Mouse (Mus musculus): ENCODE data around the gene Nxf1. TPM values are rescaled to one million over a fixed set of nuclear protein-coding genes. Genes with fewer than 3 reads are reported as not detected.

Nxf1 gene
- polyA plus RNA-seq, 1 experiment from 2014 or later: 192 TPM

DNA sequence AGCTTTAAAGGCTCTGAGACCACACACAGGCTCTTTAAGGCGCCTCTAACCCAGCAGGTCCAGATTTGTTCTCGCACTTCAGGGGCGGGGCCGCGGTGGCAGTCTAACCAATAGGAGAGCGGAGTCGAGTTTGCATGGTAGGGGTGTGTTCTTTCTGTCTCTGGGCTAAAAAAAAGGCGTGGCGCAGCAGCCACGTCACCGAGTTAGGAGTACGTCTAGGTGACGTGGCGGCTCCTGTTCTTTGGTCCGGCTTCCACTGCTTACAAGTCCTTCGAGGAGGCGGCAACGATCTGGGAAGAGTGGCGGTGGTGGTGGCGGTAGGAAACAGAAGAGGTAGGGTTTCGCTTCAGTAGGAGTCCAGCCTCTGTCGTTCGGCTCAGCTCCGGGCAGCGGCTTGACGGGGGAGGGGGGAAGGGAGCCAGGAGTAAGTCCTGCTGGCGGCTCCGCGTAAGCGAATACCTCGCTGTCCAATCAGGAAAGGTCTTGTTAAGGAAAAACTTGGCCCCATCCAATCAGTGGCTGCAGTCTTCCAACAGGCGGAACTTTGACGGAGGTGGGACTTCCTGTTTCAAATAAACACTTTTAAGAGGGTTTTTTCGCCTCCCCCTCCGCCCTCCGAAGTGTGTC lies 15.5 kb upstream of the Nxf1 start, which contains the start of gene Stx5a:
TSS of gene Stx5a (plus strand) at position 171 of the 627 bp plus-strand sequence.
- 0% methylated on average over 36 of the region's 36 CpGs for WGBS
- Histone ChIP-seq H3K36me3 (peaks cover 67% of the 10 kb centered on the region), H3K4me3 (replicated peaks) (peak within 1 kb of the TSS; percentile 66), H3K4me2 (replicated peaks) (peak within 1 kb of the TSS; percentile 88), H3K27ac (replicated peaks) (peak within 1 kb of the TSS; percentile 99), H3K9ac (peak within 1 kb of the TSS; percentile 80), H3K27me3 (no peaks in the 10 kb centered on the region), H3K4me1 (peaks cover 22% of the 10 kb centered on the region), H3K9me3 (replicated peaks) (no peaks in the 10 kb centered on the region)
- ATAC-seq (ENCODE audit: insufficient number of reproducible peaks, low FRiP score, low TSS enrichment, low read depth): peak; percentile 98

DNA sequence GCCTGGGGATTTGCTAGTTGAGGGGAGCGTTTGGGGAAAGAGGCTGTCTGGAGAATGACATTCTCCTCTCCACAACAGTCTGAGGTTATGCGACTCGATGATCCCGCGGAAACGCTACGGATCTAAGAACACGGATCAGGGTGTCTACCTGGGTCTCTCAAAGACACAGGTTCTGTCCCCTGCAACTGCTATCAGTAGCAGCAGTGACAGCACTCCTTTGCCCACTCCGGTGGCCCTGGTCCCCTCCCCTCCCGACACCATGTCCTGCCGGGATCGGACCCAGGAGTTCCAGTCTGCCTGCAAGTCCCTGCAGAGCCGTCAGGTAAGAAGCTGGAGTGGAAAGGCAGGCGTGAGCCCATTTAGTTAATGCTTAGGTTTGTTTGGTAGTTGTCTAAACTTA lies 14.7 kb upstream of the Nxf1 start:
- Histone ChIP-seq H3K9me3 (replicated peaks) (no peaks in the 10 kb centered on the region), H3K4me1 (peaks cover 22% of the 10 kb centered on the region), H3K36me3 (peaks cover 73% of the 10 kb centered on the region), H3K9ac (peak overlapping the region; percentile 80), H3K4me2 (replicated peaks) (peak overlapping the region; percentile 88), H3K4me3 (replicated peaks) (peak overlapping the region; percentile 66), H3K27ac (replicated peaks) (peak overlapping the region; percentile 99), H3K27me3 (no peaks in the 10 kb centered on the region)
- 15% methylated on average over 14 of the region's 14 CpGs for WGBS
- no peak for ATAC-seq (ENCODE audit: insufficient number of reproducible peaks, low FRiP score, low TSS enrichment, low read depth)

DNA sequence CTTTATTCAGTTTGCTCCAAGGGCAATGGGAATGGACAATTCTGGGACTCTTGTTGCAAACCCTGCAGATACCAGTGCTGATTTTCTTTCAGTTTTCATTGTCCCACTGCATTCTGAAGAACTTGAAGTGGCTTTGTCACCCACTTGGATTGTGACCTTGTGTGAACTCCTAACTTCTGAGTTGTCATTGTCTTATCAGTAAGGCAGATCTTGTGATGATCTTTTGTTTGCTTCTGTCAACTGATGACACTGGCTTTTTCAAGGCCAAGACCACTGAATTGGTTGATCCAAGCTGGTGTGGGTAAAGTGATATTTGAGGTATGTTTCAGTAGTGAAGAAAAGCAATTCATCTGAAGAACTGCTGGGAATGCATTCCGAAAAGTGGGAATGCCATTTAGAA lies 11.5 kb upstream of the Nxf1 start:
- Histone ChIP-seq H3K27ac (replicated peaks) (no peak overlapping the region), H3K4me2 (replicated peaks) (no peak overlapping the region), H3K36me3 (peaks cover 80% of the 10 kb centered on the region), H3K9me3 (replicated peaks) (no peaks in the 10 kb centered on the region), H3K9ac (no peak overlapping the region), H3K4me3 (replicated peaks) (no peak overlapping the region), H3K4me1 (peaks cover 22% of the 10 kb centered on the region), H3K27me3 (no peaks in the 10 kb centered on the region)
- WGBS: 96% methylated on average over 1 of the region's 1 CpGs
- ATAC-seq (ENCODE audit: insufficient number of reproducible peaks, low FRiP score, low TSS enrichment, low read depth): no peak

DNA sequence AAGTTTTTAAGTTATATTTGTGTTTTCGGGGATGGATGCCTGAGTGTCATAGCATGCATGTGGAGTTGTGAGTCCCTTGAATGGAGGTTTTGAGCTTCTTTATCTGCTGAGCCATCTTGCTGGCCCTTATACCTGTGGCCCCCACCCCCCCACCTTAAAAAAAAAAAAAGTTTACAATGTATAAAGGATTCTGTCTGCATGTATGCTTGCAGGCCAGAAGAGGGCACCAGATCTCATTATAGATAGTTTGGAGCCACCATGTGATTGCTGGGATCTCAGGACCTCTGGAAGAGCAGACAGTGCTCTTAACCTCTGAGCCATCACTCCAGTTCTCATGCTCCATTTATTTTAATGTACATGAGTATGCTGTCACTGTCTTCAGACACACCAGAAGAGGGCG lies 9.5 kb upstream of the Nxf1 start:
- Histone ChIP-seq H3K4me3 (replicated peaks) (no peak overlapping the region), H3K27ac (replicated peaks) (no peak overlapping the region), H3K4me2 (replicated peaks) (no peak overlapping the region), H3K4me1 (peaks cover 11% of the 10 kb centered on the region), H3K9me3 (replicated peaks) (no peaks in the 10 kb centered on the region), H3K9ac (no peak overlapping the region), H3K27me3 (no peaks in the 10 kb centered on the region), H3K36me3 (peaks cover 95% of the 10 kb centered on the region)
- no peak for ATAC-seq (ENCODE audit: insufficient number of reproducible peaks, low FRiP score, low TSS enrichment, low read depth)
- WGBS: 78% methylated on average over 2 of the region's 2 CpGs

DNA sequence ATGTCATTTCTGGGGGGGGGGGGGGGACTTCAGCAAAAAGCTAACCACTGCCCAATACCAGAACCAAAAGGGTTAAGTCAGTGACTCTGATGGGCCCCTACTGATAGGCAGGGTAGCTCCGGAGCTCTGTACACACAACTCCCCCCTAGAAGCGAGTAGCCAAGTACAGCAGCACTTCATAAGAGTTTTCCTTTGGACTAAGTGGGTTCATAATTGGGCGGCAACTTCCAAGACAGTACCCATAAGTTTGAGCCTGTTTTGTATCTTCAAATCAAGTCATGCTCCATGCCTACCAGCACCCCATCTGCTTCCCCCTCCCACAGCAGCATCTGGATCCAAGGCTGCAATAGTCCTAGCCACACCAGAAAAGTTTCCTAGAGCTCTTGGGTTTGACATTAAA lies 1.2 kb upstream of the Nxf1 start:
- 74% methylated on average over 3 of the region's 3 CpGs for WGBS
- H3K4me2 ChIP-seq (replicated peaks): peak overlapping the region; percentile 56
- H3K27ac ChIP-seq (replicated peaks): 0 out of 2 replicates have a peak overlapping the region, but pooled peaks have one; percentile 92
- H3K4me3 ChIP-seq (replicated peaks): peak overlapping the region; percentile 92; the same call in 1 of the 2 replicates
- H3K9ac ChIP-seq: no peak overlapping the region
- peaks cover 20% of the 10 kb centered on the region for H3K4me1 ChIP-seq
- ATAC-seq (ENCODE audit: insufficient number of reproducible peaks, low FRiP score, low TSS enrichment, low read depth): no peak
- no peaks in the 10 kb centered on the region for H3K9me3 ChIP-seq (replicated peaks)
- H3K27me3 ChIP-seq: no peaks in the 10 kb centered on the region
- H3K36me3 ChIP-seq: peaks cover 39% of the 10 kb centered on the region

DNA sequence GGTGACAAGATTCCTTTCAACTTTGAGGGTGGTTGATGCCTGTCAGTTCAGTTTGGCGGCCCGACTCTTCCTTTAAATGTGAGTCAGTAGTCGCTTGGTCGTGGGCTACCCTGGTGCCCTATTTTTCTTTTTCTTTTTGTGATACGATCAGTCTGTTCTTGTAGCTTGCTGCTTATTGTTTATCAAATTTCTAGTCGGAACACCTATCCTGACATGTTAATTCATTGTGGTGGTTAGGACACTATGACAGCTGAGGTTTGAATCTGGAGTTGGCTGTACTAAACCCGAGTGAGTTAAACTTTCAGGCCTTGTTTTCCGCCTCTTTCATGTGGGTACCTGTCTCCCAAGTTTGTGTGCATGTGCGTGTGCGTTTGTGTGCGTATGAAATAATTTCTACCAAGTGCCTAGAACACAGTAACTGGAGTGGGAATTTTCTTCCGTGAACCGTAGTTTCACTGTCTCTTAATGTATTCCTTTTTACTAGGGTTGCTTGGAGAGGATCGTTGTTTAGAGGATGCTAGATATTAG lies 662 bp downstream of the Nxf1 start:
- Histone ChIP-seq H3K4me1 (peaks cover 20% of the 10 kb centered on the region), H3K27me3 (no peaks in the 10 kb centered on the region), H3K9me3 (replicated peaks) (no peaks in the 10 kb centered on the region), H3K9ac (peak overlapping the region; percentile 96), H3K36me3 (peaks cover 28% of the 10 kb centered on the region), H3K4me2 (replicated peaks) (peak overlapping the region; percentile 56), H3K4me3 (replicated peaks) (peak overlapping the region; percentile 92), H3K27ac (replicated peaks) (peak overlapping the region; percentile 92)
- WGBS: 1% methylated on average over 14 of the region's 14 CpGs
- no peak for ATAC-seq (ENCODE audit: insufficient number of reproducible peaks, low FRiP score, low TSS enrichment, low read depth)

DNA sequence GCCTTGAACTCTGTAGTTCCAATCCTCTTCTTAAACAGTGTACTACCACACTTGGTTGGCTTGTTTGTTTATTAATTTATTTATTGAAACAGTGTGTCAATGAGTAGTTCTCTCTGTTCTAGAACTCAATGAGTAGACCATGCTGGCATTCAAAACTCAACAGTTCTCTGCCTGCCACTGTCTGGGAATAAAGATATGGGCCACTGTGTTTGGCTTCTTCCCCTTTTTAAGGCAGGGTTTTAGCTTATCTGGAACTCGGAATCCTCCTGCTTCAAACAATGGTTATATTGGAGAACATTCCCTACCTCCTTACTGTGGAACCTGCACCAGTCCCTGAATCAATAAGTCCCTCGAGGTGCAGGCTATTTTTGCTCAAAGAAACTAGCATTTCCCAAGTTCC lies 2.0 kb downstream of the Nxf1 start:
- no peaks in the 10 kb centered on the region for H3K27me3 ChIP-seq
- H3K9ac ChIP-seq: no peak overlapping the region
- WGBS: 89% methylated on average over 2 of the region's 2 CpGs
- ATAC-seq (ENCODE audit: insufficient number of reproducible peaks, low FRiP score, low TSS enrichment, low read depth): no peak
- peaks cover 20% of the 10 kb centered on the region for H3K4me1 ChIP-seq
- no peak overlapping the region for H3K27ac ChIP-seq (replicated peaks)
- H3K4me2 ChIP-seq (replicated peaks): 0 out of 2 replicates have a peak overlapping the region, but pooled peaks have one; percentile 56
- H3K36me3 ChIP-seq: peaks cover 28% of the 10 kb centered on the region
- no peak overlapping the region for H3K4me3 ChIP-seq (replicated peaks)
- H3K9me3 ChIP-seq (replicated peaks): no peaks in the 10 kb centered on the region

DNA sequence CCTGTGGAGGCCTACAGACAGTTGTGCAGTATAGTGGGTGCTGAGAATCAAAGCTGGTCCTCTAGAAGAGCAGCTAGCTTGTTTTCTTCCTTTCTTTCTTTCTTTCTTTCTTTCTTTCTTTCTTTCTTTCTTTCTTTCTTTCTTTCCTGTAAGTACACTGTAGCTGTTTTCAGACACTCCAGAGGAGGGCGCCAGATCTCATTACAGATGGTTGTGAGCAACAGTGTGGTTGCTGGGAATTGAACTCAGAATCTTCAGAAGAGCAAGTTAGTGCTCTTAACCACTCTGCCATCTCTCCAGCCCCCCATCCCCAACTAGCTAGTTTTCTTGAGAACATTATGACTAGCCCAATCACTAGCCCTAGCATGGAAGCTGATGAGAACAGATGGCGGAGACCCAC lies 3.9 kb downstream of the Nxf1 start:
- H3K4me1 ChIP-seq: peaks cover 12% of the 10 kb centered on the region
- ATAC-seq (ENCODE audit: insufficient number of reproducible peaks, low FRiP score, low TSS enrichment, low read depth): no peak
- H3K9ac ChIP-seq: no peak overlapping the region
- H3K27me3 ChIP-seq: no peaks in the 10 kb centered on the region
- peaks cover 37% of the 10 kb centered on the region for H3K36me3 ChIP-seq
- WGBS: 93% methylated on average over 2 of the region's 2 CpGs
- H3K27ac ChIP-seq (replicated peaks): no peak overlapping the region
- H3K4me3 ChIP-seq (replicated peaks): no peak overlapping the region
- no peaks in the 10 kb centered on the region for H3K9me3 ChIP-seq (replicated peaks)
- H3K4me2 ChIP-seq (replicated peaks): no peak overlapping the region

DNA sequence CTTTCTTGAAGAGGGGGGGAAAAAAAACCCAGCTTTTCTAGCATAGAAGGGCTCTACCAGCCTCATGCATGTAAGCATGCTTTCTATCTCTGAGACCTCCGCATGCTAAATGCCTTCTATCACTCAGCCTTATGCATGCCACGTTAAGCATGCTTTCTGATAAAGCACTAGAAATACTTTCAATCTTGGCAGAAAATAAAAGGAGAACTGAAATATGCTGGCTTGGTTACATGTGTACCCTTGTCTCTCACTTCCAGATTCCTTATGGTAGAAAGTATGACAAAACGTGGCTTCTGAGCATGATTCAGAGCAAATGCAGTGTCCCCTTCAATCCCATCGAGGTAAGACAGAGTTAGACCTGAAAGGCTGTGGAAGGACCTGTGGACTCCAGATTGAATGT lies 6.4 kb downstream of the Nxf1 start:
- no peak for ATAC-seq (ENCODE audit: insufficient number of reproducible peaks, low FRiP score, low TSS enrichment, low read depth)
- H3K27me3 ChIP-seq: no peaks in the 10 kb centered on the region
- H3K4me1 ChIP-seq: peaks cover 1% of the 10 kb centered on the region
- H3K9me3 ChIP-seq (replicated peaks): no peaks in the 10 kb centered on the region
- no peak overlapping the region for H3K27ac ChIP-seq (replicated peaks)
- 88% methylated on average over 4 of the region's 4 CpGs for WGBS
- H3K4me3 ChIP-seq (replicated peaks): no peak overlapping the region
- H3K36me3 ChIP-seq: peaks cover 62% of the 10 kb centered on the region
- no peak overlapping the region for H3K9ac ChIP-seq
- H3K4me2 ChIP-seq (replicated peaks): no peak overlapping the region

DNA sequence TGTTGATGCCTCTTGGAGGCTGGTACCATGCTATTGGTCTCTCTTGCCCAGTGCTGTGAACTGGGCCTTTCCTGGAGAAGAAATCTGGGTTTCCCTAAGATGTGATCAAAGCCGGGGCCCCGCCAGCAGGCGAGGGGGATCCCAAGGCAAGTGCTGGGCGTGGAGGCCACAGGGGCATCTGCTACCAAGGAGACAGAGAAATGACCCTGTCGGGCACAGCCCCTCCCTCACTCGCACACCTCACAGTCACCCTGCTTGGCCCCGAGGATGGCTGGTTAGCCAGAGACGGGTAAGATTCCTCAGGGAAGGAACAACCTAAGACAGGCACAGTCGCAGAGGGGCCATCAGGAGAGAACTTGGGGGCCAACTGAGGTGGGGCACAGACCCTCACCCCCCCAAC lies 8.7 kb downstream of the Nxf1 start:
- WGBS: 97% methylated on average over 9 of the region's 9 CpGs
- ATAC-seq (ENCODE audit: insufficient number of reproducible peaks, low FRiP score, low TSS enrichment, low read depth): no peak
- H3K36me3 ChIP-seq: peaks cover 84% of the 10 kb centered on the region
- no peak overlapping the region for H3K27ac ChIP-seq (replicated peaks)
- no peak overlapping the region for H3K4me3 ChIP-seq (replicated peaks)
- no peak overlapping the region for H3K4me2 ChIP-seq (replicated peaks)
- no peaks in the 10 kb centered on the region for H3K9me3 ChIP-seq (replicated peaks)
- H3K9ac ChIP-seq: no peak overlapping the region
- peaks cover 5% of the 10 kb centered on the region for H3K4me1 ChIP-seq
- H3K27me3 ChIP-seq: no peaks in the 10 kb centered on the region

DNA sequence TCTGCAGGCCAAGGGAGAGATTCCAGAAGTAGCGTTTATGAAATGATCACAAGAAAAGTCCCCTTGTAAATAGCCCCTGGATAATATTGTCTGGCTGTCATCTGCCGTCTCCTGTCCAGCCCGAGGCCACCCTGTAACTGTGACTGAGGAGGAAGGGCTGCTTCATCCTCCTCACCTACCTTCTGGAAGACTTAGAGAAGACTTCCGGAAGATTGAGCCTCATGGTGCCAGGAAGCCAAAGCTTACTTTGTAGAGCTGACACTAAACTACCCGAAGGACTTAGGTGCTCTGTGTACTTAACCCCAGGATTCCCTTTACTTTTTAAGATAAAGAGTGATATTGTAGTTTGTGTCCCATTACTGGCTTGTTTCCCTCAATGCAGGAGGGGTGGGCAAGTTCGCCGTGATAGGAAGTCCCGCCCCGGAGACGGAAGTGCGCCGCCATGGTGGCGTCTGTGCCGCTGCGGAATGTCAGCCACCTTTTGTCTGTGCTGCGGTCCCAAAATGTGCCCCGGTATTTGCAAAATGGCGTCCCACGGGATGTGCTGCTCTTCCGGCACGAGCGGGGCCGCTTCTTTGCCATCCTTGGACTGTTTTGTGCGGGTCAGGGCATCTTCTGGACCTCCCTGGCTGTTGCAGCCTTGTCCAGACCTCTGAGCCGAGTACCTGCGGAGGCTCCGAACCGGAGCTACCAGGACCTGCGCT lies 13.8 kb downstream of the Nxf1 start, which contains the start of gene Tmem223:
TSS of gene Tmem223 (plus strand) at position 430 of the 704 bp plus-strand sequence.
- peak within 1 kb of the TSS; percentile 85 for H3K9ac ChIP-seq
- H3K4me3 ChIP-seq (replicated peaks): peak within 1 kb of the TSS; percentile 69
- H3K27ac ChIP-seq (replicated peaks): peak within 1 kb of the TSS; percentile 94
- H3K36me3 ChIP-seq: peaks cover 55% of the 10 kb centered on the region
- H3K4me2 ChIP-seq (replicated peaks): peak within 1 kb of the TSS; percentile 67
- WGBS: 14% methylated on average over 29 of the region's 29 CpGs
- no peaks in the 10 kb centered on the region for H3K27me3 ChIP-seq
- H3K9me3 ChIP-seq (replicated peaks): no peaks in the 10 kb centered on the region
- no peak for ATAC-seq (ENCODE audit: insufficient number of reproducible peaks, low FRiP score, low TSS enrichment, low read depth)
- H3K4me1 ChIP-seq: peaks cover 25% of the 10 kb centered on the region
